Mouse (Mus musculus) liver, embryonic 14.5 days (tissue): ENCODE measurements around the gene Gm10260.

ENCODE experiments used
- CTCF ChIP-seq: IDR thresholded peaks from 2 replicates; pipeline ENCODE4 v1.5.1; 2016; ENCODE audit warnings: antibody characterized with exemption, low read depth, control low read depth
- EP300 ChIP-seq: IDR thresholded peaks from 2 replicates; pipeline ENCODE4 v1.6.1; 2016; ENCODE audit warnings: antibody characterized with exemption, low read depth

DNA sequence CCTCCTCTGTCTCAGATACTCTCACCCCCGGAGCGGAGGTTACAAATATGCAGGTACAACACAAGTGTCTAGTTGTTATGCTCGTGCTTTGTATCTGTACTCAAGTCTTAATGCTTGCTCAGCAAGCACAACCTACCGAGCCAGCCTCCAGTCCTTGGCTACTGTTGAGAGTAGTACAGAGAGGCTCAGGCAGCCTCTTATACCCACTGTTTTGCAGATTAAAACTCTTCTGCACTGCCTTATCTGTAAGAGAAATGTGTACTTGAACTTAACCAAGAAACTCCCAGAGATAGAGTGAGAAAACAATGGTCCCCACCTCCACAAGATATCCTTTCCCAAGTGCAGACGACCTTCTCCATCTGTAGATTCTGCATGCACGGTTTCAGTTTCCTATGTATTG, 24.5 kb downstream of the Gm10260 start:
- TF ChIP-seq EP300 (peak; percentile 44), CTCF (no peak)
